Mouse (Mus musculus) retina, adult 2 months (tissue): ENCODE measurements around the gene Nap1l1.

ENCODE experiments used
- DNase-seq: peaks from one replicate; pipeline ENCODE4 v3.0.0-alpha.2; 2012; ENCODE audit warnings: low read depth, low spot score

Gene Nap1l1

DNA sequence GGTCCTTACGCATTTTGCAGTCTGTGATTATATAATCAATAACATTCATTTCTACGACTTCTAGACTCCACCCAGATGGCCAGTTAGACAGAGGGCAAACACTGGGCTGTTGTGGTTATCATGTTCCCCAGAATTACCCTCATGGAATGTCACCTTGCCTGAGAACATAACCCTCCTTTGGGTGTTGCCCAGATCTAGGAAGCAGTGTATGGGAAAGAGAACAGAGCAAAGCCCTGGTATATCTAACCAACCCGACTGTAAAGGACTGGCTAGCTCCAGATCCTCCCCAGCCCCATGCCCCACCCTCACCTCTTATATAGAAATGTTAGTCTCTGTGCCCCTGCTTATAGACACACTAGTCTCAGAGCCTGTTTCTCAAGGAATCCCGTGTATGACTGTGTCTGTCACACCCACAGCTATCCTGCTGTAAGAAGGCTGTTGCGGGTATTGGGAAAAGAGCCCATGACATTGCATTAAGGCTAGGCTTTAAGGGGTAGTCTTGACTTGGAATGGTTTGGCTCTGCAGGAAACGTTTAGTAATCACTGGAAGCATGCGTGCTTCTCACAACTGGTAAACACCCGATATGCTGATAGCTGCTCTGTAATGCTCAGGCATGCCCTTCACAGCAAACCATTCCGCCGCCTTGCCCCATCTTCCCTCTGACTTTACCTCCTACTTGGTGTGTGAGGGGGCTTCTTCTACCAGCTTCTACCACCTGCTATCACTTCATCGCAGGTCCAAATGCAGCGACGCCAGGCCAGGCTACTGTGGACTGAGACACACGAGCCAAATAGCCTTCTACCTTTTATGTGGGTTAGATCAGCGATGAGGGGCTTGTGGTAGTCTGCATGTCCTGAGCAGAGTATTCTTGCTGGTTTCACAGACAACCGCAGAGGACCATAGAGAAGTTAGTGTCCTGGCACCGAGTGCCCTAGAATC is 42.3 kb downstream of the Nap1l1 start:
- DNase-seq: no peak

DNA sequence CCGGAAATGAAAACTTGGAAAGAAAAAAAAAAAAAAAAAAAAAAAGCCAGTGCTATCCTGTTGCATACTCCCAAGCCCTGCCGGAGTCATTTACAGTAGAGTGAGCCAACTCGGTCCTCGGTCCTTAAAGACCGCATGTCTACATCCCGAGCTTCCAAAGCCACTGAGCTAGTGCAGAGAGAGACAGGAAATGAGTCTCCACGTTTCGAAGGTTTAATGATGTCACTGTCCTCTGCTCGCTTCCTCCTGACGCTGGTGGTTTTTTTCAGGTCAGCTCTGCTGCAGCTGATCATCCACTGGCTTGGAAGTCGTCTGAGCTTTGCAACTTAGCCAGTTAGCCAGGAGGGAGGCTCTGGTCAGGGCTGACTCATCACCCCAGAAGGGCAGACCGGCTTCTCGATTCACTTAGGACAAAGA is 43.2 kb downstream of the Nap1l1 start:
- no peak for DNase-seq

DNA sequence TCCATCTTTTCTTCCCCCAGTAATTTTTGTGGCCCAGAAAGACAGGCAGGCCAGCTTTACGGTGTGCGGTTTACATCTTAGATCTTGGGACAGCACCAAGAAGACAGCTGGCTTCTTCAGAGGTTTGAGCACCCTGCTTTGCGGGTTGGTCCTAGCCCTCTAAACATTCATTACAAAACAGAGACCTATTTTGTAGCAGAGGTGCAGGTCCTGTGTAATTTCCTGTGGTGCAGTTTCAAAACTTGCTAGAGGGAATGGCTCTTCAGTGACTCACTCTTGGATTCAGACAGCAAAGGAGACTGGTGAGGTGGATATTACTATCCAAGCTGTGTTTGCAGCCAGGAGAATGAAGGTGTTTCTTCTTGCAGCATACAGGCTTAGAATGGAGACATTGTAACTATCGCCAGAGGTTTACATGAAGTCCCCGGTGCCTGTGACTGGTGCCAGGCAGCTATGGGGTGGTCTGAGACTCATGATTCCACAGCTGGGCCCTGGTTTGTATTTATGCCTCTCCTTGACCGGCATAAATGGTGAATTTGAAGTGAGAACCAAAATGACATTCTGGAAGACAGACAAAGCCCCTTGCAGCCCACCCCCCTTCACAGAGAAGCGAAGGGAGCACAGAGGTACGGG is 43.9 kb downstream of the Nap1l1 start:
- DNase-seq: no peak

DNA sequence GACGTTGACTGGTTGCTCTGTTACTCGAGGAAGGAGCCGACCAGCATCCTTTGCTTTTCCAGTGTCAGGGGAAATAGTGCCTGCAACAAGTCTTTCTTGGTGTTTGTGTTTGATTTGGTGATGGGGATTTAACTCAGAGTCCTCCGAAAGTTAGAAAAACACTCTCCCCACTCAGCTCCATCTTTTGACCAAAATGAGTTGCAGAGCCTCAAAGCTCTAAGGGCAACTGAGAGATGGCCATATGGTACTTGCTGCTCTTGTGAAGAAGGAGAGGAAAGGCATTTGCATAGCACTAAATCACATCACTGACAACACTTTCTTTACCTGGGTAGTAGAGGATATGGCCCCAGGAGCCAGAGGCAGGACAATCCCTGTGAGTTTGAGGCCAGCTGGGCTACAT is 45.3 kb downstream of the Nap1l1 start:
- no peak for DNase-seq

DNA sequence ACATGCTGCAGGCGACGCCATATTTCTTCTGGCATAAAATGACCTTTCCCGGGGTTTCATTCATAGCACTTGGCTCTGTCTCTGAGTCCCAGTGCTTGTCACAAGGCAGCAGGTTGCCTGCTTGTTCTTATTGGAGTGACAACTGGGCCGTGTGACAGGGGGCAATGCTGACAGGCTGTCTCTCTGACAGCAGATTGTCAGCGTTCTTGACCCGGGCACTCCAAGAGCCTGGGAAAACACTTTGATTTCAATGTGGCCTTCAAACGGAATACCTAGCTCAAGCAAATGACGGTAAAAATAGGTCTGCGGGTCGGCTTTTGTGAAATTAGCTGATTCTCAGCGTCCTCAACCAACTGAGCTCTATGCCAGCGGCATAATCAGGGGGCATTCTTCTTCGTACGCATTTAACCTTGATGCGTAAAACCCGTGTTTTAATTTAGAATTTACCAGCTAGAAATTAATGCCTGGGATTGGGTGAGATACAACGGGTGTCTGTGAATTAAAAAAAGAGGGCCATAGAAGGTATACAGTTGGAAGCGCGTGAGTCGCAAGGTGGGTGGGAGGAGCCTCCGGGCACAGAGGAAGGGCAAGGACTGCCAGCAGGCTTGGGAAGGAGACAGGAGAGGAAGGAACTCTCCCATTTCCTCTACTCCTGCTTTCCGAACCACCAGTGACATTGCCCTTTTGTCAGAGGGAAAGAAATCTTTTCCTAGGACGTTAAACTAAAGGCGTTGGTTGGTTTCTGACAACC is 46.8 kb downstream of the Nap1l1 start:
- DNase-seq: no peak

DNA sequence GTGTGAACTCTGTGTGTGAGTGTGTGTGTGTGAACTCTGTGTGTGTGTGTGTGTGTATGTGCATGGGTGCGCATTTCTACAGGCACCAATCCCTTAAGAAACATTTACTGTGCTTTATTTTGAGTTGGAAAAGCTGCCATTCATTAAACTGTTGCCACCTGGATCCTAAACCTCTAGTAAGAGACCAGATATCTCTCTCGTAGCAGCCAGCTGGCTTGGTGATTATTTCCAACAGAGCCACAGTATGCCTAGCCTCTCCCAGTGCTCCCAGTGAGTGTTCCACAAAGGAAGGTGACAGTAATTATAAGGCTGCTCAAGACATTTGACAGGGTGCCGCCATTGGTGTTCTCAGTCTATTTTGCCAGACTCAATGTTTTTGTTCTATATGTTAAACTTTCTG is 47.6 kb downstream of the Nap1l1 start:
- DNase-seq: no peak

DNA sequence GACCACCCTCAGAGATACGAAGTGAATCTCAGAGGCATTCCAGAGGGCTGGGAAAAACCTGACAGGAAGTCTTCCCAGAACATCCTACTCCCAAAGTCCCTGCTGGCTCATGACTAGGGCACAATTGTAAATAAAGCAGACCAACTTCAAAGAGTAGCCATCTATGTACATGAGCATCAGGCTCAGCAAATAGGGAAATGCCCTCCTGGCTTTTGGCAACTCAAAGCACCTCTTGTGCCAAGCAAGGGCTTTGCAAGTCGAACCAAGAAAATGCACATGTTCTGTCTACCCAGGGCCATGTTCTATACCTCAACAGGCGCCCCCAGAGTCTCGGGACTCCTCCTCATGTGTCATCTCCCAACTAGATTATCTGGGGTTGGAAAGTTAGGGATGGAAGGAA is 48.6 kb downstream of the Nap1l1 start:
- DNase-seq: no peak

DNA sequence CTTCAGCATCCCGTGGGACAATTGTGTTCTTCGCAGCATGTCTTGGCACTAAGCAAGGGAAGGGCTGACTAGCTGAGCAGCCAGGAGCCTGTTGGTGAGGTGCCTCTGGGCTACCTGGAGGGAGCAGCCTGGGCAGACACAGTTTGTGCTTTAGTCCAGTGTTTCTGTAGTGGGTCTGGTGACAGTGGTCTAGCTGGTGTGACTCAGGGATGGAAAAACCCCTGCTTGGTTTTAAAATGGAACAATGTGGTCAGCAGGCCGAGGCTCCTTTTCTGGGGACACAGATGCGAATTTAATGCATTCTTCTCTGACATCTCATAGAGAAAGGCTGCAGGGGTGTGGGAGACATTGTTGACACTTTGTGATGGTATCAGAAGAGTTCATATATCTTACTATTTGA is 49.2 kb downstream of the Nap1l1 start:
- no peak for DNase-seq

DNA sequence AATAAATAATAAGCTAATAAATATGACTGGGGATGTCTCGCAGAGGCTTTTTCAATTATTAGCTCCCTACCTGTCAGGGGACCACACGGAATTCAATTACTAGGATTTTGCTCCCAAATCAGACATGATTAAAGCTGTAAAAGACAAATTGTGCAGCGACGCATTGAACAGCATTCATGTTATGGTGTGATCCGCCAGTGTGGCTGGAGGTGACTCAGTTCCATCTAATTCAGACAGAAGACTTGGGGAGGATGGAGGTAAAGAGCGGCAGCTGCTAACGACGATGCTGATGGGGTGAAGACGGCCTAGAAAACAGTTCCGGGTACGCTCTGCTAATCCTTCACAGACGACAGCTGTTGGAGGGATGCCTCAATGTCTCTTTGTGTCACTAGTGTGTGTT is 50.9 kb downstream of the Nap1l1 start:
- DNase-seq: no peak

DNA sequence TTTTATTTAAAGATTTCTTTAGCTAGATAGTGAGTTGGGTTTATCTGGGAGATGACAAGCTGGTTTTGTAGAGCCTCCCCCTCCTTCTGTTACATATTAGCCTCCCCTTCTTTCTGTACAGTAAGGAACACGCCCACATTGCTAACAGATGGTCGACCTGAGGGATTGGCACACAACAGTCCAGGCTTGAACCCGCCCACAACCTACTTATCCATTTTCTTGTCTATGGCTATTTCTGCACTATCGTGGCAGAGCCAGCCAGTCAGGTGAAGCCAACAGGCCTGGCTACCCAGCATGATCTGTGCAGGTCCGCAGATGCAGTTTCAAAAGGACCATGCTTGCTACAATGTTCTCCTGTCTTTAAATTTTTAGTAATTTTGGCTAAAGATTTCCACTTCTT is 54.0 kb downstream of the Nap1l1 start:
- DNase-seq: no peak

DNA sequence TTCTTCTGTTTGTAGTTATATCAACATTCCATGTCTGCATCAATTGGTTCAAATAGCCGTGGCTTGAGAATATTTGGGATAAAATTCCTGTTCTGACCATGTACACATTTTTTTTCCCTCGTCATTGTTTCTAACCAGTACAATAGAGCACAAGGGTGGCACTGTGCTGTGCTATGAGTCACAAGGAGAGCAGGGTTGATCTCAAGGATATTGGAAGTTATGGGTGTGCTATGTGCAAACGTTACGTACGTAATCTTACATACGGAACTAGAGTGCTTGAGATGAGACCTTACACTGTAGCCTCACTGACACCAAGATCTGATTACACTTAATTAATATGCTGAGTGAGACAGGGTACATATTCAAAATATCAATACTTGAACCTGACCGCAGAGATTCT is 54.6 kb downstream of the Nap1l1 start:
- no peak for DNase-seq

DNA sequence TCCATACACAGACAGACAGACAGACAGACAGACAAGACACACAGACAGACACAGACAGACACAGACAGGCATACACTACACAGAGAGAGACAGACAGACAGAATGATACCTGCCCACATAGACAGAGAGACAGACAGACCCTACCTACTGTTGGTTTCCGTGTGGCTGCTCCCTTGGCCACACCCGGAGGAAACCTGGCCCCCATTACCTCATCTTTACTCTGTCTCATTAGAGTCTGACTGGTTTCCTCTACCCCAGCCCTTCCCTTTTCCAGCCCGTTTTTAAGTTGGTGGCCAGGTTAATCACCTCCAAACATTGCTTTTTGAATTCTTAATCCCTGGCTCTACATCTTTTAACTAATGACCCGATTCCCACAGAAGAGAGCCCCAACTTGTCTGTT is 55.3 kb downstream of the Nap1l1 start:
- no peak for DNase-seq

DNA sequence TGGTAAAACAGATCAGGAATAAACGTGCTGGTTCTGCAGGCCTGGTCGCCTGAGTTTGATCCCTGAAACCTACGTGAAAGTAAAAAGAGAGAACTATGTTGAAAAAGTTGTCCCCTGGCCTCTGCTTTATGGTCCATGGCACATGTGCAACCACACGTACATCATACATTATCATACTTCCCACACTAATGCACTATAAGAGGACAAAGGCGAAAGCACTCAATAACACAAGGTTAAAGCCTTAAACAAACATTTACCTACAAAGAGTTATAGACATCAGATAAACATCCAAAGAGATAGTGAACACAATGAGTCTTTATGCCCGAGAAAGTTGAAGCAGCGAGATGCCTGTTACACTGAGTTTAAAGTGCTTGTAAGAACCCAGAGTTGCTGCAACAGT is 57.4 kb downstream of the Nap1l1 start:
- DNase-seq: no peak

DNA sequence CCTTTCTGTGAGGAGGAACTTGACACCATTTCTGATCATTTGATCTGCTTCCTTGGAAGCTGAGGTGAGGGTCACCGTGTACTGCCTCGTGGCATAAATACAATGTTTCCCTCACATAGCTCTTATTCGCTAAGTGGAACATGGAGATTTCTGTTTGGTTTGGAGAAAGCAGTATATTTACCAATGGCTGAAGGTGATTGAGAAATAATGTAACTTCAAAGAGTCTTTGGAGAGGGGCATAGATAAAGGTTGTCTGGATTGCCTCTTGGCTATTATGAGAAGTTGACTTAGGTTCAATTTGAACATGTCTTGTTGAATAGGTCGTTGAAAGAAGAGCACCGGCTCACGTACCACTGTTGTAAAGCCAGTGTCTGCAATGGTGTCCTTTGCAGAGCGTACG is 61.7 kb downstream of the Nap1l1 start:
- DNase-seq: no peak

DNA sequence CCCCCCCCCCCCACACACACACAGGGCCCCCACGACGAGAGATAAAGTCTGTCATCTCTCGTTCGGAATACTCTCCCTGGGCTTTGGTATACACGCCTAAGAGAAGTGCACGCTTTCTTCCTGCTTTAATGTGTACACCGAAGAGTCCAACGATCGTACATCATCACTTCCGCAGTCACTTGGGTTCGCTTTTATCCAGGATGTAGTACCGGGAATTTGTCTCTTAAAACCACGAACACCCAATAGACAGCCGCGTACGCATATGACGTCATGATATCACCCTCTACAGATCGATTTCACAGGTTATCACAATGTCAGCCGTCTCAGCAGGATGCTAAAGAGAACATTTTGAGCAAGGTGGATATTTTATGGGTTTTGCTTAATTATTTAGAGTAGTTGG is 64.4 kb downstream of the Nap1l1 start:
- no peak for DNase-seq

DNA sequence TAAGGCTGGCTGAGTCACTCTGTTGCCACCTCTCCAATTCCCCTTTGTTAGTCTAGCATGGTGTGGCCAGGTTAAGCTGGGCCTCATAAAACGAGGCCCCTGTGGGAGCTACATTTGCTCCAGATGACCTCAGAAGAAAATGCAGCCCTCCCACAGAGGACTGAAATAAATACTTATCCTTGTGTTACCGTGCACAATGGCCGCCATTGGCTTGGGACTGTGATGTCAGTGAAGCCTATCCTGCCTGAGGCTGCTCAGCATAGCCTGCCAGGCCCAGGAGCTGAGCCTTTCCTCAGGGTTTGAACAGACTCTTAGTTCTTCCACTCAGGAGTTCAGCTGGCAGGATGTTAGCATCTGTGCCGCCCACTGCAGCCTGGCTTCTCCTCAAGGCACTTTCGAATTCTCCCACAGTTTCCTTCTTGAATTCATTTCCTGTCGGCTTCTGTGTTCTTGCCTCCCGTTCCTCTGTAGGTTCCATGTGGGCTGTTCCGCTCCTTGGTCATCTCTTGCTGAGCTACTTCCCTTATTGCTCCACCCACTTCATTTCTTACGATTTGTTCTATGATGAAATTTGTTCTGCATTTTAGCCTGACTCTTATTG is 66.8 kb downstream of the Nap1l1 start:
- DNase-seq: no peak

DNA sequence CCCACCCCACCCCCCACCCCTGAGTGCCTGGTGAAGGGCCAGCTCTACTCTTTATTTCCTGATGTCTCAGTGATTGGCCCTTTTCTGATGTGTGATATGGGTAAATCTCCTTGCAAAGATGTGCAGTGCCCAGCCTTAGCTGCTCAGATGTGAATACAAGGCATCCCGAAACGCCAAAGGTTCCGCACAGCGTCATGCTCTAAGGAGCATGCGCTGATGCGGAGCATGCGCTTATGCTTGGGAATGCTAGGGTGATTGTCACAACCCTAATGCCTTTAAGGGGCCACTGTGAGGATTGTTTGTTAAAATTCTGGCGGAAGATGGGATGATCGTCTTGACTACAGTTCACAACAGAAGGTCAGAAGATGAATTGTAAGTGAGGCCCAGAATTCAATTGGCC is 67.7 kb downstream of the Nap1l1 start:
- DNase-seq: no peak

DNA sequence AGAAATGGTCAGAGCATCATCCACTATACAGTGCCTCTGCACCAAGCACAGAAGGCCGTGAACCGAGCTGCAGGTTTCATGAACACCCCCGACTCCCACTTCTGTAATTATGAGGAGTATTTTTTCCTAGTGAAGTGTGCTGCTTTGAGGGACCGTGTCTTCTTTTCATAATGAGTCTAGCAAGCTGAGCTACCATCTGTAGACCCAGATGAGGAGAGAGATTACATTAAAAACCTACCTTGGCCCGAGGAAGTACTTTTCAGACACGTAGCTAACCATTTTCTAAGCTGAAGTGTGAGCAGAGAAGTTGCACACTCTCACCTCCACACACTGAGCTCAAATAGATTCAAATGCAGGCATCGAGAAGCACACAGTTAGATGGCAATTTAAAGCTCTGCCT is 70.1 kb downstream of the Nap1l1 start:
- DNase-seq: no peak

DNA sequence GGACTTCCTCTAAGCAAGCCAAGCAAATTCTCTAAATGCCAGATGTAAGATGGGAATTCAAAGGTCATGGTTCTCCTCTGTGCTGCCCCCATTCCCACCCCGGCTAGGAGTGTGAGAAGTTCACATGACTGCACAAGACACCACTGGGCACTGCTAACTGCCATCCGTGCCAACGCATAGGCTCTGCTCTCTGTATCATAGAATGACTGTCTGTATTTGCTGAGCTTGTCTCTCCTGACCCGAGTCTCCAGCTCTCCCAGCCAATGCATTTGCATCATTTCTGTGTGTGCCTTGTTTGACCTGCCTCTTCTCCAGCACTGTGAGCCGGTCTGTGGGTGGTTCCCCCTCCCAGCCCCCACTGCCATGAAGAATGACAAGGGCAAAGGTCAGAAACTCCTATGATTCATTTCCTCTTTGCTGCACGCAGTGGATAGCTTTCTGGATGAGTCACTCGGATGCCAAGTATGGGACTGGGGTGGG is 70.8 kb downstream of the Nap1l1 start:
- DNase-seq: no peak

DNA sequence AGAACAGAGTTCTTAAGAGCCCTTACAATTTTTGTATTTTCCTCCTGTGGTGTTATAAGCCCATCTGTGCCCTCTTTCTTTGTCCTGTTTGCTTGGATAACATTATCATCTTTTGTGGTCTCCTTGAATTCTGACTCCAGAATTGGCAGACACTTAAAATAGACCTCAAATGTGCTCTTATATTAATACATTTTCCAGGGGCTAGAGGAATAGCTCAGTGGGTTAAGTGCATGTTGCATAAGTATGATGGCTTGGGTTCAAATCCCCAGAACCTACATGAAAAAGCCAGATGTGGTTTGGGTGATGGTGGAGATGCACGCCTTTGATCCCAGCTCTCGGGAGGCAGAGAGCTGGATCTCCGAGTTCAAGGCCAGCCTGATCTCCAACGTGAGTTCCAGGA is 71.3 kb downstream of the Nap1l1 start:
- no peak for DNase-seq

DNA sequence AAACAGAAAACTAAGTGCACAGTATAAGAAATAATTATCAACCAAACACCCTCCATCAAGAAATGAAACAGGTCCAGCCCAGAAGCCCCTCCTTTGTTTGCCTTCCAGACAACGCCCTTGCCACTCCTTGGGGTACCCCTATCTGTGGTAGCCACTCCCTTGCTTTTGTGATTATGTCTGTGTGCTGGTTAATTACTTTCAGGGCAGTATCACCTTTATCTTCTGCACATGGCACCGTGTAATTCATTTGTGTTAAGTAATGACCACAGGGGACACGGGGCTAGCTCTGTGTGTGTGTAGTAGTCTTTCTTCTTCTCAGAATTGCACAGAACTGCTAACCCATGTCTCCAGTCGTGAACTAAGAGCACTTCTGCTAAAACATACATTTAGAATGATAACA is 72.6 kb downstream of the Nap1l1 start:
- DNase-seq: no peak
